Mouse (Mus musculus): Measurements from ENCODE around the gene Fyn.

The Fyn gene

DNA sequence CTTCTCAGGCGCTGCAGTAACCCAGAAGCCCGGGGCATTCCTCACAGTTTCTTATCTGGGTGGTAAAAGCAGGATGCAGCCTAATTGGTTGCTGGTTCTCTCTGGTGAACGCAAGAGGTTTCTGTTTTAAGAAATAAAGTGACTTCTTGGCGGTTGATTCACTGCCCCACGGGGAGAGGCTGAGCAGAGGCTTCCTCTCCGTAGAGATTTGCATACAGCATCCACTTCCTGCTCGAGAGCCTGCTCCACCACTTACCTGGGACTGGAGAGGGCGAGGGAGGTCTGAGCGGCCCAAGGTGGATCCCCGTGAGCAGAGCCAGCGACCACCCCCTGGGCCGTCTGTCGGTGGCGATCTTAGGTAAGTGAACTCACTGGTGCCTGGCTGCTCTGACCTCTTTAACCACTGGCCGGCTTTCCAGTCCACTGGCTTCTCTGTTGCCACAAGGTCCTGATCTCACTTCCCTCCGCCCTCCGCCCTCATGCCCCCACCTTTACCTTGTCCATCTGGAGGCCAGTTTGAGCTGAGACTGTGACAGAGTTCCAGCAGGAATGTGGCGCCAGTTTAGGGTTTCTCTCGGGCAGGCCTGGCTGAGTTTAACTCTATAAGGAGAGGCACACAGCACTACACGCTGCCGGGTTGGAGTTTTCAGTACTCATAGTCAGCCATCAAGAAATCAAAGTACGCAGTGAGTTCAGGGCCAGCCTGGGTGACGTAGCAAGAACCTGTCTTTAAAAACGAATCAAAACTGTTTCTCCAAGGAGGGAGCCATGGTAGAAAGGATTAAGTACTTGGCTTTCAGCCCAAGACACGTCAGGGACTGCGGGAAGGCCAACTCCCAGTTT is 244.6 kb downstream of the Fyn start:
- DNase-seq (ENCODE audit: low spot score): peak; percentile 58

- no peak for DNase-seq (ENCODE audit: low spot score)
Measured at GRCm38 (mm10) chr10:39613973-39614372, 245.3 kb downstream of the Fyn start.

GRCm38 (mm10) chr10:39614676-39615075 is 246.0 kb downstream of the Fyn start:
- DNase-seq (ENCODE audit: low spot score): no peak

All from ovary, postnatal 14 days (tissue).